Mouse (Mus musculus) testis, postnatal 10 days (tissue): Measurements from ENCODE around the gene Dapk2.
A peak's percentile ranks its signal among the peaks of the same experiment; 100 is the strongest.

Experiments used
- DNase-seq: peaks from one replicate; pipeline ENCODE4 v3.0.0; 2021; ENCODE audit warnings: low spot score

The Dapk2 gene

DNA sequence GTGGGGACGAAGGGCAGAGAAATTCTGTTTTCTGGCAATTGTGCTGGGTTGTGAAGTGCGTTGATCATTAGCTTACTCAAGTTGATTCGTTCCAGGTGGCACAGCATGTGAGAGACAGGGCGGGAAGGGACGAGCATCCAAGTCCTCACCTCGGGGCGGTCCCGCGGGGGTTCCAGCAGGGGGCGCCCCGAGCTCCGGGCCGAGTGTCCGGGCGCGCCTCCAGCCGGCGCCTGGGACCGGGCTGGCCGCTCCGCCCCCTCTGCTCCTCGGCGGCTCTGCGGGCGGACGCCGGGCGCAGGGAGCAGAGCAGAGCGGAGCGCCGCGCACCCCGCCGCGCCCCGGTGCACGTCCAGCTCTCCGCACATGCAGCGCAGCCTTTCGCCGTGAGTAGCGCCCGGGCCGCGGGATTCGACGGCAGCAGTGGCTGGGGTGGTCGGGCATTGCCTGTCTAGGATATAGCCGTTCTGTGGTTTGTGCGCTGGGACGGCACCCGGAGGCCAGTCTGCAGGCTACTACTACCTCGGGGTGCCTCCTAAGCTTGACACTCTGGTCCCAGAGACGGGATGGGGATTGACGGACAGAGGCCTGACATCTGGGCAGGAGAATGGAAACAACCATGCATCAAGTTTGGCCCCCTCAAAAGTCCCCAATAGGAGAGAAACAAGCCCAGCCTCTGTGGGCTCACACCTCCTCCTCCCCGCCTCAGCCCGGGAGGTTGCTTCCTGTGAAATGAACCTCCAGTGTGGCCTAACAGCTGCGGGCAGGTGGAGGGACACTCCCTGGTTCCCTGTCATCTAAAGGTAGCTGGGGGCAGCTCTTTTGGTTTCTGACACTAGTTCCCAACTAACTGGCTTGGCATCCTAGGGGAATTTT is at the start of gene Dapk2:
Gene Dapk2, plus strand, starts transcription at position 266 of the 873 bp plus-strand sequence.
- peak; percentile 92 for DNase-seq

DNA sequence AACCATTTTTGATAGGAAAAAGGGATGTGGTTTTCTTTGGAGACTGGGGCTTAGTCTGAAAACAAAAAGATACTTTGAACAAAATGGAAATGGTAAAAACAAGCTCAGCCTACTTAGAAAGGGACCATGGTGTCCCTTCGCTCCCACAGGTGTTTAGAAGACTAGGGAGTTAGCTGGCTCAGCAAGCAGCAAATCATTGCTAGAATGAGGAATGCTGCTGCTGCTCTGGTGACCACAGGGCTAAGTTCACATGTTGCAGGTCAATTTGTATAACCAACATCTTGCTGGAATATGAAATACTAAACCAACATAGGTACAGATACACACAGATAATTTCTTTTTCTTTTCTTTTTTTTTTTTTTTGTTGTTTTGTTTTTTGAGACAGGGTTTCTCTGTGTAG is 48.4 kb upstream of the Dapk2 start:
- no peak for DNase-seq

DNA sequence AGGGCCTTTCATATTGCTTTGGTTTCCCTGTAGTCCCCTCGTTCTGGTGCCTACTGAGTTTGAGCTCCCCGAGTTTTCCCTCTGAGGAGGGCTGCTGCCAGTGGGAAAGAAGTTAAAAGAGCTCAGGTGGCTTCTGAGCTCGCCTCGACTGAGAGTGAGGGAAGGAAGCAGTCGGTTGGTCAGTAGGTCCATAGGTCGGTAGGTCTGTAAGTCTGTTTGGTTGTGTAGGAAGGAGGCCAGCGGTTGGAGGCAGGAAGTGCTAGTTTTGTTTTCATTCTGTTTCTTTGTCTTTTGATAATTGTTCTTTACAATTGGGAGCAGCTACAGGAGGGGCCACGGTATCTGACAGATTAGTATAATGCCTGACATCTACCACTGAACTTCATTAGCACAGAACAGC is 47.9 kb upstream of the Dapk2 start:
- DNase-seq: no peak

DNA sequence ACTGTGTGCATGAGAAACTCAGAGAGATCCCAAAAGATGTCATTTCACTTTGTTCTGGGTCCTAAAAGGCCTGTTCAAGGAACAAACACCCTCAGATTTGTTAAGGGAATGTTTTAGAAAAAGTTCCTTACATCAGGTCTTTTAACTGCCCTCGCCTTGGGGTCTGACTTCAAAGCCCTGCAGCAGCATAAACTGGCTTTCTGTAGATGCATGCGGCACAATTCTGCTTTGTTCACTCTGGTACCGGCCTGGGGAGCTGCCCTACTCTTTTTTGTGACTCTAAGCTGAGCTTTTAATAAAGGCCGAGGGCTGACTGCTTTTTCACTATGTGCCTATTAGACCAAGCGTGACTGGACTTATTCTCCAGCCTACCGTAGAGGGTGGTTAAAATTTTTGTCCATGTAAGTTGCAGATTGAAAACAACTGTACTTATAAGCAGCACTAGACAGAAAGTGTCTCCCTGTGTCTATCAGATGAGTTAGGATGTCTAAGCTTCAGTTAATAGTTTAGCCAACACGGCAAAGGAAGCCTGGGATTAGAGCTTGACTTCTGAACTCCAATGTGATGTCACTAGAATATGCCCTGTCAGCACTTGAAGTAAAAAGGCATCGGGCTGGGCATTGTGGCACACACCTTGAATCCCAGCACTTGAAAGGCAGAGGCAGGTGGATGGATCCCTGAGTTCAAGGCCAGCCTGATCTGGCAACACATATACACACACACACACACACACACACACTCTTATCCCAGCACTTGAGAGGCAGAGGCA is 47.2 kb upstream of the Dapk2 start:
- DNase-seq: no peak

DNA sequence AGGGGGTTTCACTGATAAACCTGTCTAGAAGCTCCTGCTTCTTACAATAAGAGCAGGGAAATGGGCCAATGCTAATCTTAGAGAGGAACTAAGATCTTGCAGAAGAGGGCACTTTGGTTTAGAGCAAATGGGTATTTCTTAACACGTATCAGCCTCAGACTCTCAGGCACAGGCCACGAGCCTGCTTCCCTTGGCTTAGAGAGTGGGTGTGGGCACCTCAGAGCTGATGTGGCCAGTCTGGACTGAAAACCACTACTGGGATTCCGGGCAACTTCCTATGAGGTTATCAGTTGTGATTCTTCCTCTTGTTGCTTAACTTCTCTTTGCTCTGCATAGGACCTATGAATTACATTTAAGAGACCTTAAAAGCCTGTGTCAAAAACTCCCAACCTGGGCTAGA is 43.7 kb upstream of the Dapk2 start:
- no peak for DNase-seq

DNA sequence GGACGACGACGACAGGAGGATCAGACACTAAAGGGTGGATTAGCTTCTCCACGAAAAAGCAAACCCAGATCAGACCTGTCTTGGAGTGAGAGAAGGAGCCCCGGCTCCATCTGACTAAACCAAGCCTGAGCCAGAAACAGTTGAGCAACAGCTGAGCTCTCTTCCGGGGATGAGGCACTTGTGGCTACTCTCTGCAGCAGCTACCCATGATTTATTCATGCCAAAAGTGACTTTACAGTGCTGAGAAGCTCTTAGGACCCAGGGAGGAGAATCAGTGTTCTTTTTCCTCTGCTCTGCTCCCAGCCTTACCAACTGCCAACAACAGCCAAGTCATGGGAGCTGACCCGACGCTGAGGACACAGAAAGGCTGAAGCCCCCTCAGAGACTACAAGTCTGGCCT is 41.1 kb upstream of the Dapk2 start:
- DNase-seq: no peak

DNA sequence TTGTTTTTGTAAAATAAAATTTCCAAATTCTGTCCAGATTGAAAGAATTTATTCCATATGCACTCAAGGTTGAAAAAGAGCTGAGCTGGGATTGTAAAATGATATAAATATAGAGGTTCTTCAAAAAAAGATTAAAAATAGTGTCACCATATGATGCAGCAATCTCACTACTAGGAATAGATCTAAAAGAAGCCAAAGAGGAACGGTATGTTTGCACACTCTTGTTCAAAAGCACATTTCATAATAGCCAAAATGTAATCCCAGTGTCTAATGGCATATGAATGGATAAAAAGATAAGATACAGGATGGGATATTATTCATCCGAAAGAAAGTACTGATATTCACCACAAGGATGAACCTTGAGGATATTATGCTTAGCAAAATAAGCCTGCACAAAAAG is 38.5 kb upstream of the Dapk2 start:
- no peak for DNase-seq

DNA sequence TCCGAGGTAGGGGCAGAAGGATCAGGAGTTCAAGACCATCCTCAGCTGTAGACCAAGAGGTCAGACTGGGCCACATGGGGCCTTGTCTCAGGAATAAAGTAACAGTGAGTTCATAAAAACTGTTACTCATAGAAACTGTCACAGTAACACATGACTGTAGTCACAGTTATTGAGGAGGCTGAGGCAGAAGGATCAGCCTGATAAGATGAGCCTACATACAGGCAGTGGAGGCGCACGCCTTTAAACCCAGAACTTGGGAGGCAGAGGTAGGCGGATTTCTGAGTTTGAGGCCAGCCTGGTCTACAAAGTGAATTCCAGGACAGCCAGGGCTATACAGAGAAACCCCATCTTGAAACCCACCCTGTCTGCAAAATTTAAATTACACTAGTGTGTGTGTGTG is 37.9 kb upstream of the Dapk2 start:
- DNase-seq: no peak

DNA sequence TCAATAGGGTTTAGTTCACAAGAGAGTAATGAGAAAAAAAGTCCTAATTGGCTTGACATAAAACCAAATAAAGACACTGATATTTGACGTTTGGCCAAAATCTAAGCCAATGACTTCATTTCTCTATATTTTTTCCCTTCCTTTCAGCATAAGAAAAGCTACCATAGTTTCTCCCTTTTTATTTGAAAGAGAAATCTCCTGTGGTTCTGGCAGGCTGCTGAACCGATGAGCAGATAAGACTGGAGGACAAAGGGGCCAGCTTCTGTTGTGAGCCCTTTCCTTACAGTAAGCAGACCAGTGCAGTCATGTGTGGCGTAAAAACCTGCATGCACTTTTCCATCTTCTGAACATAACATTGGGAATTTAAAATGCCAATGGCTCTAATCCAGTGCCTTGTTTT is 37.1 kb upstream of the Dapk2 start:
- DNase-seq: no peak

DNA sequence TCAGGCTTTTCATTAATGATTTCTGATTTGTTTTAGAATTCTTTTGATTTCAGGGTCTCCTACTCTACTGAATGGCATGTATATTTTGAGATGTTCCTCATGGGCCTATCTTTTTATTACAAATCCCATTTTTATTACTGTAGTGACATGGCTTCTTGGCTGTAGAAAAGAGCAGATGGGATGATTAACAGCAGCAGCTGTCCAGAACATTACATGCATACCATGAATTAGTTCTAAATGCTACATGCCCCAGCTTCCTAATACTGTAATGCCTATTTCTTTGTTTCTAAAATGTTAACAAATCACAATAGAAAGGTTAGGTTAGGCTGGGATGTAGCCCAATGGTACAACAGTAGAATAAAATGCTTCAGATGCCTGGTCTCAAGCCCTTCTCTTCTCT is 36.6 kb upstream of the Dapk2 start:
- no peak for DNase-seq

DNA sequence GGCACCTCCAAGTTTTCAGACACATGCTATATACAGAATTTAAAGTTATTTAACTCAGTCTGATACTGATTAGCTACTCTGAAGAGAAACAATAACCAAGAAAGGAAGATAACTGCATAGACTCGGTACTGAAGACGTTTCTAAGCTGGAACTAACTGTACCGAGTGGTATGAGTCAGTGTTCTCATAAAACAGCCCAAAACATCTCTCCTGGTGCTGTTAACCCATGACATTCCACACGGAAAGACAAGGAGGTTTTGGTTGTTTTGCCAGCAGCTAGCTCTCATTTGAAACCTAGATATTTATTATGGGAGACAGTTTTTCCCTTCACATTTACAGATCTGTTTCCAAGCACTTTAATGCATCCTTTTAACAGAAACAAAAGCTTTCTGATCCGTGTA is 34.4 kb upstream of the Dapk2 start:
- no peak for DNase-seq

DNA sequence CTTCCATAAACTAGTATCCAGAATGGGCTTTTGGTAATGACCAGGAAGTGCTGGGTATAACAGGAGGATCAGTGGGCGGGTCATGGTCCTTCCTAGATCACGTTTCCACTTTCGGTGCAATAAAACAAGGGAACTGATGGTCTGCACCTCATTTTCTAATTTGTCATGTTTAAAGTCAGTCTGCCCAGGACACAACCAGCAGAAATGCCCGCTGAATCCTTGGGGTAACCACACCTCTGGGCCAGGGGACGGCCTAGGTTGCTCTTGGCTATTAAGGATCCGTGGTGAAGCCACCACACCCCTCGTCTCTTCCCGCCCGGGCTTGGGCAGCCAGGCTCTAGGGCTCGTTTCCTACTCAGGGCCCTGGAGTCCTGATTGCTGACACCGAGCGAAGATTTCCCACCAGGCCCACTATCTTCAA is 33.9 kb upstream of the Dapk2 start:
- peak; percentile 42 for DNase-seq

DNA sequence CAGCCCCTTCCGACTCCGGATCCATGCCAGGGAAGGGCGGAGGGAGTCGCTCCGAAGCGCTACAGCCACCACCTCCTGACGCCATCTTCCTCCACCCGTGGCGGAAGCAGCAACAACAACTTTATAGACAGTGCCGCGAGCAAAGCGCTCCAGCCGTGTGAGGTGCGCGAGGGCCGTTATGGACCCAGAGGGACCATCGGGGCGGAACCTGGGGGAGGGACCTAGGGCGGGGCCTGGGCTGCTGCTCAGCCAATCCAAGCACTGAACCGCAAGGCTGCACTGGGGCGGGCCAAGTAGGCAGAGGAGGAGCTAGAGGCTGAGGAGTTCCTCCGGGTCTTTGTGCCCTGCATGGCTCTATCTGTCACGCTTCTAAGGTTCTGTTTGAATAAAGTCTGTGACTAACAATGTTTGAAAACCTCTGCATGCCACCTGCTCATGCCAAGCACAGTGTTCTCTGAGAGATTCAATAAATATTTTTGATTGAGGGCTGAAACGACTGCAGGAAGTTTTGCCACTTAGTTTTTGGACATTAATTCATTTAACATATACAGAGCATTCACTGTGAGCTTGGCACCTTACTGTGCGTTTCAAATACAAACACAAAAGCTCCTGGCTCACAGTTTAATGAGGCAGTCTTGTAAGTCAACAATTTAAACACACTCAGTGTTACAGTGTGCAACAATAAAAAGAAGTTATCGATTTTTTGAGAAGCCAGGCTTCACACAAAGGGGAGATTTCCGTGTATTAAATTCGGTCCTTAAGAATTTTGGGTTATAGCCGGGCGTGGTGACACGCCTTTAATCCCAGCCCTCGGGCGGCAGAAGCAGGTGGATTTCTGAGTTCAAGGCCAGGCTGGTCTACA is 33.1 kb upstream of the Dapk2 start:
- DNase-seq: peak; percentile 98

DNA sequence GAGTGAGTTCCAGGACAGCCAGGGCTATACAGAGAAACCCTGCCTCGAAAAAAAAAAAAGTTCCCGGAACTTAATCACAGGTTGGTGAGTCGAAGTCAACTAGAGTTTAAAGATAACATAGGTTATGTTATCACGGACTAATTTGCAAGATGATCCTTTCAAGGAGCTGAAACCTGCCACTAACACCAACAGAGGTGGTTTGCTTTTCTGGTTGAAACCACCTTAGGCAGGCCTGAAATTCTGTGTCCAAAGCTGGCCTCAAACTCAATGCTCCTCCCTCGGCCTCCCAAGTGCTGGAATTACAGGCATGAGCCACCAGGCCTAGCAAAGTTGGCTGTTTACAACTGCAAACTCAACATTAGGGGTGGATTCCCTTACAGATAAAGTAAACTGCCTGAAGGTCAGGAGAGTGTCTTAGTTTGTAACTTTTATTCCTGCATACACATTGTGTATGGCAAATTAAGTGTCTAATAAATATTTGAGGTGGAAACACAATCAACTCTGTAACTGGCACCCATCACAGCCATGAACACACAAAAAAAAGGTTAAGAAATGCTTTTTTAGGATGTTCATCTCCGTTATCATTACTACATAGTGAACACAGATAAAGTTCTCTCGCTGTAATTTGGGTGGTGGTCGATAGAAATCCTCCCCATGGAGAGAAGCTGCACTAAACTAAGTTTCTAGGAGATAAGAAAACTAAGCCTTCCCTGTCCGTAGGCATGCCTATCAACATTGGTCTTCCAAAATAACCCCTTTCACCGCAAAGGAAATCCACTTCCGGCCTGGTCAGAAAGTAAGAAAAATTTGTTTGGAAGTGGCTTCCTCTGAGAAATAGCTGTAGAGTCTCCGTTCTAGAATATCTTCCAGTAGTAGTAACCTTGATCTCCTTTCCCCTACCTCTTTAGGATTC is 32.2 kb upstream of the Dapk2 start:
- no peak for DNase-seq

DNA sequence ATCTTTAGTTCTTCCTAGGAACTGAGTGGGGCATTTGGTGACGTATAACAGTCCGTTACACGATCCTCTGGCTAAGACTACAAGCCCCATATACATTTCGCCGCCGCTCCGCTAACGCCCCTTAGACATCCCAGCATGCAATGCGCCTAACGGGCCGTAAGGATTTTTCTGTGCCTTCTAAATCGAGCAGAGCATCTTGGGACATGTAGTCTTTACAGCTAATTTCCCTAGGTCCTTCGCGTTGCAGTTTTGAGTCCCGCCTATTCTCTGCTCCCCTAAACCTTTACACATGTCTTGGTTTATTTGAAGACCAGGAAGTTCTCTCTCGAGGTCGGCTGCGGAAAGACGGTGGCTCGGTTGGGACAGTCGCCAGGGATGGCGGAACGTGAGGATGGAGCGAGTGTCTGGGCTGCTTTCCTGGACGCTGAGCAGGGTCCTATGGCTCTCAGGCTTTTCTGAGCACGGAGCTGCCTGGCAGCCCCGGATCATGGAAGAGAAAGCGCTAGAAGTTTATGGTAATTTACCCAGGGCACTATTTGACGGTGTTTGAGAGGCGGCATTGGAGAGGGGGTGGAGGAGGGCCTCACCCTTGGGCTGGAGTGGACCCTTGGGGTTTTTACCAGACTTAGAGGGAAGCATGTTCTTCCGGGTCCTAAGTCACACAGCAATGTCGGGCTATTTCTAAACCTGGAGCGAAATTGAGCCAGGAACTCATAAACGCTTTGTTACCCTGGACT is 31.4 kb upstream of the Dapk2 start, which contains the start of the genes Snx1 and Ciao2a:
Gene Snx1, minus strand, starts transcription at position 132 of the 737 bp plus-strand sequence.
Gene Ciao2a, plus strand, starts transcription at position 156 of the 737 bp plus-strand sequence.
- peak; percentile 94 for DNase-seq

DNA sequence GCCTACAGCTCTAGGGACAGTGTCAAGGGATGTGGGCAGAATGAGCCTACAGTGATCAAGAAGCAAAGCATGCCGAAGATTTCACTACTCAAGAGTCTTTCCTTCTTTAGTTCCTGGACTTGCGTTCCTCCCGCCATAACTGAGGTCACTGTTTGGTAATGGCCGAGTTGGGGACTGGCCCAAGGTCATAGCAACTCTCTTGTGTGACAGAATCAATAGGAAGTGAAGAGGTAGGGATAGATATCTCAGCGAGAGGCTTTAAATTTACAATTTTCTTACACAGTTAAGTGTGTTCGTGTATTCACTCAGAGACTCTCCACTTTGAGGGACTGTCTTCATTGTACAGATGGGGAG is 30.9 kb upstream of the Dapk2 start:
- DNase-seq: no peak

DNA sequence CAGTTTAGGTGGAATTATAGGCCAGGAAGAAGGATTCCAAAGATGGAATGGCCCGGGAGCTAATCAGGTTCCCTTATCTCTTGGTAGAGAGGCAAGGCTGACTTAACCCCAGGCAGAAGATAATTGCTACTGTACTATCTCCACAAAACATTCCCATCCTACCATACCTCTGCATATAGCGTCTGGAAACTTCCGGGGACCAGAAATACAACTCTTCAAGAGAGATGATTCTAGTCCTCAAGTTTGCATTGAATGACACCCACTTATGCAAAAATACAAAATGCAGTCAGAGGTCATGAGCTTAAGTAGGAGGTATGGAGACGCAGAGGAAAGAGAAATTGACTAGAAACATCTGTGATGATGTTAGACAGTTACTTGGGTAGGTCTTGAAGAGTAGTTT is 30.1 kb upstream of the Dapk2 start:
- no peak for DNase-seq

DNA sequence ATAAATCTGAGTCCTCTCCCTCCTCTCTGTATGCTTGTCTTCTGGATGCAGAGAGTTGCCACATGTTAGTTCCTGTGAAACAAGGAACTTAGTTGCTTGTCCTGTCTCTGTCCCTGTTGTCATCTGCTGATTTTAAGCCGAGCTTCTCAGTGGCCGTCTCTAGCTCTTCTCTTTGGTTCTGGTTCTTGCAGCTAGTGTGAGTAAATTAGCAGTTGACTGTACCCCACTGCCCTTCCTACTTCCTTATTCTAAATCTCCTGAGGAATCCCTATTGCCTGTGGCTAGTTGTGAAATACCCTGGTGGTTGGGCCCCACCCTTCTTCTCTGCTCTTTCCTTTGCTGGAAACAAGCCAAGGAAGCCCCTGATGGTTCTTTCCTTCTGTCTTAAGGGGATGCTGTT is 26.6 kb upstream of the Dapk2 start:
- DNase-seq: no peak

DNA sequence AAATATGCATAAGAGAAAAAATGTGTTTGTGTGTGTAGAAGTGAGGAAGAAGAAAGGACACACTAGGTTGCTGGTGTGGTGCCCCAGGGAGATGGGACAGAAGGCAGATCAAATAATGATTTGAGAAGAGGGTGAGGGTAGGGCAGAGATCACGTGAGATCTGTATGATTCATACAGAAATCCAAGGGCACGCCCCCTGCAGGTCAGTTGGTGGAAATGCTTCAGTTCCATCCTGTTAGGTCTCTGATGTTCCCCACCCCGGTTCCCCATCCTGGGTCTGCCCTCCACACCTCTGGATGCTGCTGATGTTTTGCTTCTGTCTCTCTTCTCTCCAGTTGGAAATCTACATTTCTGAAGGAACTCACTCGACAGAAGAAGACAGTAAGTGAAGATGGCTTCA is 22.1 kb upstream of the Dapk2 start:
- DNase-seq: no peak

DNA sequence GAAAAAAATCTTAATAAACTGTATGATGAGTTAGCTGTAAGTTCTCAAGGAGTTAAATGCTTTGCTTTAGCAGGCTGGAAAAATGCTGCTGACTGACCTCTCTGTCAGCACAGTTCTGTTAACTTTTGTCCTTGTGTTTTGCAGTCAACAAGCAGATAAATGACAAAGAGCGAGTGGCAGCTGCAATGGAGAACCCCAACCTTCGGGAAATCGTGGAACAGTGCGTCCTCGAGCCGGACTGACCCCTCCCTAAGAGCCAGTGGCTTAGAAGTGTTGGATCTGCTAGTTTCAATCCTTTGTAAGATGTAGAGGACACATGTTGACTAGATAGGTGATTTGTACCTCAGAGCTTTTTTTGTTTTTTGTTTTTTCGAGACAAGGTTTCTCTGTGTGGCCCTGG is 19.8 kb upstream of the Dapk2 start:
- DNase-seq: no peak

DNA sequence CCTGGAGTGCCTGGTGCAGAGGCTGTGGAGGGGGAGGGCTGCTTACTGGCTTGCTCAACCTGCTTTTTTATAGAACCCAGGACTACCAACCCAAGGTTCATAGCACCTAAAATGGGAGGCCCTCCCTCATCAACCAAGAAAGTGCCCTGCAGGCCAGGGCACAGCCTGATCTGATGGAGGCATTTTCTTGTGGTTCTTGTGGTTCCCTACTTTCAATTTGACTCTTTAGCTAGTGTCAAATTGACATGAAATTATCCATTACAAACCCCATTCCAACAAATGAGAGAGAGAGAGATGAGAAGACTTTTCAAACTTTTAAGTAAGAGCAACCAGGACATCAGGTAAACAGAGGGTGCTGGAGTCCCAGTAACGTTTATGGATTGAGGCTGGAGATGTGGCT is 15.8 kb upstream of the Dapk2 start:
- DNase-seq: no peak
